Mouse (Mus musculus): ENCODE results near the gene Tspan18. TPM values are rescaled to one million over a fixed set of nuclear protein-coding genes. Genes with fewer than 3 reads are reported as not detected.
A peak's percentile ranks its signal among the peaks of the same experiment; 100 is the strongest.

Gene Tspan18
- polyA plus RNA-seq, 1 experiment from 2014 or later, result 41.8 TPM

- Histone ChIP-seq H3K9me3 (no peaks in the 10 kb centered on the region), H3K27ac (replicated peaks) (peak overlapping the region; percentile 91), H3K4me1 (replicated peaks) (peaks cover 100% of the 10 kb centered on the region), H3K4me2 (no peak overlapping the region), H3K36me3 (no peaks in the 10 kb centered on the region), H3K9ac (peak overlapping the region; percentile 59), H3K4me3 (no peak overlapping the region), H3K27me3 (no peaks in the 10 kb centered on the region)
- WGBS, result 41% methylated on average over 4 of the region's 4 CpGs
- no peak for ATAC-seq (ENCODE audit: low read depth)
Observed at GRCm38 (mm10) chr2:93286742-93287141, 47.6 kb downstream of the Tspan18 start.

GRCm38 (mm10) chr2:93286321-93286720 is 48.0 kb downstream of the Tspan18 start:
- peak overlapping the region; percentile 45 for H3K9ac ChIP-seq
- 0 out of 2 replicates have a peak, but pooled peaks have one; percentile 5 for ATAC-seq (ENCODE audit: low read depth)
- WGBS, result 65% methylated on average over 1 of the region's 2 CpGs

GRCm38 (mm10) chr2:93285842-93286241 is 48.5 kb downstream of the Tspan18 start:
- Histone ChIP-seq H3K9ac (peak overlapping the region; percentile 45), H3K4me1 (replicated peaks) (peaks cover 100% of the 10 kb centered on the region), H3K27me3 (no peaks in the 10 kb centered on the region), H3K4me2 (0 out of 2 replicates have a peak overlapping the region, but pooled peaks have one; percentile 3), H3K36me3 (no peaks in the 10 kb centered on the region), H3K27ac (replicated peaks) (peak overlapping the region; percentile 91), H3K9me3 (no peaks in the 10 kb centered on the region), H3K4me3 (no peak overlapping the region)
- 26% methylated on average over 8 of the region's 8 CpGs for WGBS
- ATAC-seq (ENCODE audit: low read depth), result peak; percentile 20; the same call in 1 of the 2 replicates

More at GRCm38 (mm10) chr2:93286321-93286720, 48.0 kb downstream of the Tspan18 start:
- 0 out of 2 replicates have a peak overlapping the region, but pooled peaks have one; percentile 3 for H3K4me2 ChIP-seq
- peaks cover 100% of the 10 kb centered on the region for H3K4me1 ChIP-seq (replicated peaks)
- H3K9me3 ChIP-seq, result no peaks in the 10 kb centered on the region
- no peaks in the 10 kb centered on the region for H3K27me3 ChIP-seq
- H3K4me3 ChIP-seq, result no peak overlapping the region
- H3K36me3 ChIP-seq, result no peaks in the 10 kb centered on the region
- H3K27ac ChIP-seq (replicated peaks), result peak overlapping the region; percentile 91

GRCm38 (mm10) chr2:93284625-93285024 is 49.7 kb downstream of the Tspan18 start:
- no peaks in the 10 kb centered on the region for H3K9me3 ChIP-seq
- H3K36me3 ChIP-seq, result no peaks in the 10 kb centered on the region
- no peak overlapping the region for H3K9ac ChIP-seq
- H3K27me3 ChIP-seq, result no peaks in the 10 kb centered on the region
- H3K27ac ChIP-seq (replicated peaks), result peak overlapping the region; percentile 91
- WGBS, result 68% methylated on average over 2 of the region's 2 CpGs
- H3K4me1 ChIP-seq (replicated peaks), result peaks cover 100% of the 10 kb centered on the region
- H3K4me3 ChIP-seq, result no peak overlapping the region
- H3K4me2 ChIP-seq, result no peak overlapping the region
- ATAC-seq (ENCODE audit: low read depth), result no peak

DNA sequence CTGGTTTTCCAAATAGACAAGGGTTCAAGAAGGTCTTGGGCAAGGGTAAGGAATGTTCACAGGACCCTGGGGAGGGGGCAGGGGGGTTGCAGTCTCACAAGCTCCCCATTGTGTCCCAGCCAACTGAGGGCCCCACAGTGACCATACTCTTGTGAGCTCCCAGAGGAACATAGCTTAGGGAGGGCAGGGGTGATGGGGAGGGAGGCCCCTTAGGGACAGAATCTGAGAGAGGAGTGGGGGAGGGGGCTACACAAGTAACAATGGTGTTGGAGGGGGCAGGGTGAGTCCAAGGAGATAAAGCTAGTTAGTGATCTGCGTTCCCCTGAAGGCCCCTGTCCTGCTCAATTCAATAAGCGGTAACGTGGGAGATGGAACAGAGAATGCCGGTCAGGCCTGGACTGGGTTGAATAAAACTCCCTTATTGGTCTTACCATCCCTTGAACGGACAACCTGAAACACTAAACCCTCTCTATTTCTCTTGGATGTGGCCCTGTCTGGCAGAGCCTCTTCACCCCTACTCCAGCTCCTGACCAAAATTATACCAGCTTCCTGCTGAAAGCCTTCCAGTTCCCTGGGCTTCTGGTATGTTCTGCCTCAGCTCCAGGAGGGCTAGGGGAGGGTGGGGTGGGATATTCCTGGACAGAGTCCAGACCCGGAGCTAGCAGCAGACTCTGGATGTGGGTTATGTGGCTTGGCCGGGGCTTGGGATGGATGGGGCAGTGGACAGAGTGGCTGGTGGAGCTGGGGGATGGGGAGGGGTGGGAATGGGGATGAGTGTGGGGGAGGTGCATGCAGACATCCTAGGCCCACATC is 50.6 kb downstream of the Tspan18 start:
- Histone ChIP-seq H3K9me3 (no peaks in the 10 kb centered on the region), H3K36me3 (no peaks in the 10 kb centered on the region), H3K4me3 (no peak overlapping the region), H3K27me3 (no peaks in the 10 kb centered on the region), H3K9ac (0 out of 2 replicates have a peak overlapping the region, but pooled peaks have one; percentile 38), H3K4me1 (replicated peaks) (peaks cover 100% of the 10 kb centered on the region), H3K4me2 (no peak overlapping the region), H3K27ac (replicated peaks) (peak overlapping the region; percentile 91)
- peak; percentile 10 for ATAC-seq (ENCODE audit: low read depth)
- 18% methylated on average over 7 of the region's 7 CpGs for WGBS

GRCm38 (mm10) chr2:93282636-93283035 is 51.7 kb downstream of the Tspan18 start:
- Histone ChIP-seq H3K27ac (replicated peaks) (peak overlapping the region; percentile 91), H3K9ac (no peak overlapping the region; the same call in 1 of the 2 replicates), H3K9me3 (no peaks in the 10 kb centered on the region), H3K4me2 (no peak overlapping the region), H3K4me3 (no peak overlapping the region), H3K27me3 (no peaks in the 10 kb centered on the region), H3K4me1 (replicated peaks) (peaks cover 100% of the 10 kb centered on the region), H3K36me3 (no peaks in the 10 kb centered on the region)
- WGBS, result 84% methylated on average over 4 of the region's 4 CpGs
- ATAC-seq (ENCODE audit: low read depth), result no peak

DNA sequence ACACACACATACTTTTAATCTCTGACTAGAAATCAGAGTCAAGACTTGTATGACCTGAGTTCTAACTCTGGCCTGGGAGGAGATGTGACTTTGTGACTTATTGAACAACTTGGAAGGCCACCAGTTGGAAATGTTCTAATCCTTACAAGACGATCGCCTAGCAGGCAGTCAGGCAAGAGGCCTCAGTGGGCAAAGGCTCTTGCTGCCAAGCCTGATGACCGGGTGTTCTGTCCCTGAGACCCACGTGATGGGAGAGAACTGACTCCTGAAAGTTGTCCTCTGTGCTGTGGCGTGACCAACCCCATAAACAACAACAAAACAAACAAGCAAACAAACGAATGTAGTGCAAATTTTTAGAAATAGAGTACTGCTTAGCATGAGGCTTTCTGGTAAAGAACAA is 52.8 kb downstream of the Tspan18 start:
- H3K27ac ChIP-seq (replicated peaks), result peak overlapping the region; percentile 91
- H3K4me1 ChIP-seq (replicated peaks), result peaks cover 100% of the 10 kb centered on the region
- no peak for ATAC-seq (ENCODE audit: low read depth)

DNA sequence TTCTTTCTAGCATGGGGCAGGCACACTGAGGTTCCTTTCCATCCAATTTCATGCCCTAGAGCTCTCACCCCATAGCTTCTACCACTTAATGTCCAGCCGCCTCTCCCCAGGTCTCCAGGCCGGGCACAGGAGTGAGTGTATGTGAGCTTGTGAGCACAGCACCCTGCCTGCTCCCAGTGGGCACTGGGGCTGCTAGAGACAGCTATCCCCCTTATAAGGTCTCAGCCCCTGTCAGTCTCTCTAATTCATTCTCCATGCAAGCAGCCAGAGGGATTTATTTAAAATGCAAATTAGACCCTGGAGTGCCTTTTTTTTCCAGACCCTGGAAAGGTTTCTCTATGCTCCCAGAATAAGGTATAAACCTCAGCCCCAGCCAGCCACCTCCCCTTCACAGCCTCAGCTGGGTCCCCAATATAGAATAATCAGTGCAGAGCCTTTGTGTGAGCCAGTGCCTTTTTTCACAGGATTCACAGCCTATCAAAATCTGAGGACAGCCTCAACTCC is 54.1 kb downstream of the Tspan18 start:
- H3K4me3 ChIP-seq, result no peak overlapping the region
- peak overlapping the region; percentile 34; the same call in 1 of the 2 replicates for H3K9ac ChIP-seq
- 46% methylated on average over 2 of the region's 2 CpGs for WGBS
- H3K27me3 ChIP-seq, result no peaks in the 10 kb centered on the region
- peak overlapping the region; percentile 91 for H3K27ac ChIP-seq (replicated peaks)
- no peak overlapping the region for H3K4me2 ChIP-seq
- no peaks in the 10 kb centered on the region for H3K9me3 ChIP-seq
- ATAC-seq (ENCODE audit: low read depth), result no peak
- peaks cover 99% of the 10 kb centered on the region for H3K4me1 ChIP-seq (replicated peaks)
- no peaks in the 10 kb centered on the region for H3K36me3 ChIP-seq

More for the DNA sequence above, 52.8 kb downstream of the Tspan18 start:
- H3K36me3 ChIP-seq, result no peaks in the 10 kb centered on the region
- no peak overlapping the region for H3K4me3 ChIP-seq
- H3K9ac ChIP-seq, result no peak overlapping the region
- no peaks in the 10 kb centered on the region for H3K27me3 ChIP-seq
- WGBS, result 84% methylated on average over 6 of the region's 6 CpGs
- H3K9me3 ChIP-seq, result no peaks in the 10 kb centered on the region
- H3K4me2 ChIP-seq, result no peak overlapping the region

DNA sequence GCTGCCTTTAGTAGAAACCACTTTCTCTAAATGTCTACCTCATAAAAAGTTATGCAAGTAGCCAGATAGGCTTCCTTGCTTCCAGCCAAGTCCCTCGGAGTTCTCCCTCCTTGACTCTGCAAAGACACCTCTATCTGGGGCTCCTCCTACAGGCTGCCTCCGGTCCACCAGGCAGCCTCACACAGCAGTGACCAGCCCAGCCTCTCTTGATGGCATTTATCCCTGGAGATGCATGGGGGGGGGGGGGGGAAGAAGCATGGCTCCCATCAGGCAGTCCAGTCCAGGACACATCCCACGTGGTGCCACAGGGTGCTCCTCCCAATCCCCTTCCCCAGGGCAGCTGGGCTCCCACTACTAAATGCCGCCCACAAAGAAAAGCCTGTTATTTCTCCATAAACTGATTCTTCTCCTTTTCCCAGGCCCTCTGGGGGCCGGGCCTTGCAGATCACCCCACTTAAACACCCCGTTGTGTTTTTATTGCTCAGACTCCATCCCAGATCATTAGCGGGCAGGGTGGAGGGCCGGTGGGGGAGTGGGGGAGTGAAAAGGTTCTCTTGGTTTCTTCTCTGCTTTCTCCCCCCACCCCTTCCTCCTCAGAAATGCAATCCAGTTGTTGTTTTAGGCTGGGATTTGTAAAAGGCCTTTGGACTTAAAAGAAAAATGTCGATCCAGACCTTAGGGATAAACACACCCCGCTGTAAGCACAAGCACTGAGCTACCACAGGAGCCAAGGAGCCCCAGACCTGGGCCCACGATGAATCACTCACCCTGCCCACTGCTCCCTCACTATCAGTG is 55.9 kb downstream of the Tspan18 start:
- H3K4me2 ChIP-seq, result peak overlapping the region; percentile 32
- H3K36me3 ChIP-seq, result no peaks in the 10 kb centered on the region
- H3K9me3 ChIP-seq, result no peaks in the 10 kb centered on the region
- peak; percentile 73 for ATAC-seq (ENCODE audit: low read depth)
- no peaks in the 10 kb centered on the region for H3K27me3 ChIP-seq
- no peak overlapping the region for H3K4me3 ChIP-seq
- 4% methylated on average over 11 of the region's 11 CpGs for WGBS
- peaks cover 99% of the 10 kb centered on the region for H3K4me1 ChIP-seq (replicated peaks)
- peak overlapping the region; percentile 91 for H3K27ac ChIP-seq (replicated peaks)
- peak overlapping the region; percentile 52; the same call in 1 of the 2 replicates for H3K9ac ChIP-seq

DNA sequence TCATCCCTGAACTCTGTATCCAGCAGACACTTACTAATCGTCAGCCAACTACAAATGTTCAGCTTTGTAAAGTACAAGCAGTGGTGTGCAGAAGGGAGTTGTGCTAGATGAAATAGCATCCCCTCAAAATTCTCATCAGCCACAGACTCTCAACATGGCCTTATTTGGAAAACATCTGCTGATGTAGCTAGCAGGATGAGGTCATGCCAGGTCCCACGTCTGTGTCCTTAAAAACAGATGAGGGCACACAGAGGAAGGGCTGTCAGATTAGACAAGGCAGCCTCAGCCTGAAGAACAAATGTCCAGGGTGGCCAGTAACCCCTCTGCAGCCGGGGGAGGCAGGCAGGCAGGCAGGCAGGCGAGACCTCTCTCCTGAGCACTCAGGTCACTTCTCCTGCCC is 56.8 kb downstream of the Tspan18 start:
- H3K27ac ChIP-seq (replicated peaks), result peak overlapping the region; percentile 91
- no peak overlapping the region for H3K4me3 ChIP-seq
- H3K36me3 ChIP-seq, result no peaks in the 10 kb centered on the region
- WGBS, result 25% methylated on average over 4 of the region's 4 CpGs
- peak overlapping the region; percentile 52 for H3K9ac ChIP-seq
- no peak for ATAC-seq (ENCODE audit: low read depth)
- H3K9me3 ChIP-seq, result no peaks in the 10 kb centered on the region
- H3K4me1 ChIP-seq (replicated peaks), result peaks cover 99% of the 10 kb centered on the region
- peak overlapping the region; percentile 32 for H3K4me2 ChIP-seq
- no peaks in the 10 kb centered on the region for H3K27me3 ChIP-seq

- WGBS, result 94% methylated on average over 7 of the region's 7 CpGs
- H3K9me3 ChIP-seq, result no peaks in the 10 kb centered on the region
- H3K27me3 ChIP-seq, result no peaks in the 10 kb centered on the region
- H3K4me2 ChIP-seq, result no peak overlapping the region
- no peak overlapping the region for H3K27ac ChIP-seq (replicated peaks)
- H3K36me3 ChIP-seq, result no peaks in the 10 kb centered on the region
- ATAC-seq (ENCODE audit: low read depth), result no peak
- H3K9ac ChIP-seq, result no peak overlapping the region
- peaks cover 97% of the 10 kb centered on the region for H3K4me1 ChIP-seq (replicated peaks)
- H3K4me3 ChIP-seq, result no peak overlapping the region
Observed at GRCm38 (mm10) chr2:93276026-93276425, 58.3 kb downstream of the Tspan18 start.

GRCm38 (mm10) chr2:93273916-93274315 is 60.4 kb downstream of the Tspan18 start:
- Histone ChIP-seq H3K4me3 (no peak overlapping the region), H3K9me3 (no peaks in the 10 kb centered on the region), H3K4me2 (no peak overlapping the region), H3K27ac (replicated peaks) (peak overlapping the region; percentile 70), H3K4me1 (replicated peaks) (peaks cover 92% of the 10 kb centered on the region), H3K9ac (0 out of 2 replicates have a peak overlapping the region, but pooled peaks have one; percentile 2), H3K27me3 (no peaks in the 10 kb centered on the region), H3K36me3 (no peaks in the 10 kb centered on the region)
- WGBS, result 10% methylated on average over 1 of the region's 1 CpGs
- no peak for ATAC-seq (ENCODE audit: low read depth)

Measured in neural tube, embryonic 13.5 days (tissue).